Mouse (Mus musculus) cerebellum, adult 2 months (tissue): ENCODE measurements around the gene Morc4. TPM values are rescaled to one million over a fixed set of nuclear protein-coding genes. Genes with fewer than 3 reads are reported as not detected.

Source experiments
- DNase-seq, 2 experiments: peaks; one replicate each; pipeline ENCODE4 v3.0.0; 2021
- H3K27ac ChIP-seq: fragments of 200-500 bp; 2 replicates; pipeline ENCODE4 v1.5.1; 2012; ENCODE audit warnings: low read length, control low read depth, inconsistent platforms; ENCODE audit not compliant: insufficient read depth
- H3K27me3 ChIP-seq: fragments of 200-500 bp; 2 replicates; pipeline ENCODE4 v1.6.1; 2012; ENCODE audit warnings: inconsistent platforms, mild to moderate bottlenecking, low read length, moderate library complexity; ENCODE audit not compliant: control insufficient read depth, insufficient read depth
- H3K4me1 ChIP-seq: fragments of 200-500 bp; 2 replicates; pipeline ENCODE4 v1.6.1; 2011; ENCODE audit warnings: low read length; ENCODE audit not compliant: control insufficient read depth, insufficient read depth
- H3K4me3 ChIP-seq: fragments of 200-500 bp; replicated peaks from 2 replicates; pipeline ENCODE3; 2011; ENCODE audit warnings: mild to moderate bottlenecking, low read depth, low read length, control low read depth; ENCODE audit not compliant: insufficient read depth
- CTCF ChIP-seq: fragments of 200-500 bp; IDR thresholded peaks from 2 replicates; pipeline ENCODE4 v1.5.1; 2011; ENCODE audit warnings: low read depth, mild to moderate bottlenecking, control low read depth, low read length, moderate library complexity, borderline replicate concordance; ENCODE audit not compliant: insufficient read depth
- POLR2A ChIP-seq: fragments of 200-500 bp; IDR thresholded peaks from 2 replicates; pipeline ENCODE4 v1.6.1; 2011; ENCODE audit warnings: low read length, control low read depth, borderline replicate concordance; ENCODE audit not compliant: insufficient read depth
- WGBS: fragments of 180-500 bp; shearing (Covaris S2); methylation state at CpG from one replicate; pipeline ENCODE4 v1.1.7; 2018; 5-methylcytosine and 5-hydroxymethylcytosine counted together
- polyA plus RNA-seq: library from polyadenylated mRNA; depleted of rRNA; stranded (reverse); fragments of >200 nt; gene quantifications from 2 replicates; pipeline ENCODE4 v1.2.3, GENCODE M21; 2012

The Morc4 gene
- polyA plus RNA-seq, 1 experiment = 7.0 TPM

DNA sequence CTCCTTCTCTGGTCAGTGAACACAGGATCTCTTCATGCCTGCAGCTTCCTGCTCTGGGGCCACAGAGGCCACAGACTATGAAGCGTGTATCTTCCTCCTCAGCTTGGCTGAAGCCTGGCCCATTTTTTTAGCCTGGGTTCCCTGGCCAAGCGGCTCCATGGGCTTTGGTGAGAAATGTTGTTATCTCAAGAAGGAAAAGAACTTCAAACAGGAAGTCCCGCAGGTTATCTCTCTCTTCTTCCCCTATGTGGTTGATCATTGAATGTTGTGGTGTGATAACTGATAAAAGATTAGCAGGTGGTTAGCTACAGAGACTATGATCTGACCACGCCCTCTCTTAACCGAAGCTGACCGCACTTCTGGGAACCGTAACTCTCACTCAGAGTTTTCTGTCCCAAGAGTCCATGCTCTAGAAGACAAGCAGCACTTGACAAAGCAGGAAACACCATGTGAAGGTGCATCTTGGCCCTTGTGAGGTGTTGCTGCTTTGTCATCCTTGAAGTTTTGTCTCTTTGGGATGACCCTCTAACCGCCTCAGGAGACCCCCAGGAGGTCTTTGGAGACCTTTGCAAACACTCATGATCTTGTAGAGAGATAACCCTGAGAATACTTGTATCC lies 57.4 kb downstream of the Morc4 start:
- Histone ChIP-seq H3K27ac (no peak overlapping the region), H3K4me1 (peaks cover 2% of the 10 kb centered on the region), H3K27me3 (no peaks in the 10 kb centered on the region), H3K4me3 (no peak overlapping the region)
- TF ChIP-seq POLR2A = no peak
- TF ChIP-seq CTCF = no peak
- 97% methylated on average over 8 of the region's 8 CpGs for WGBS
- DNase-seq = no peak

DNA sequence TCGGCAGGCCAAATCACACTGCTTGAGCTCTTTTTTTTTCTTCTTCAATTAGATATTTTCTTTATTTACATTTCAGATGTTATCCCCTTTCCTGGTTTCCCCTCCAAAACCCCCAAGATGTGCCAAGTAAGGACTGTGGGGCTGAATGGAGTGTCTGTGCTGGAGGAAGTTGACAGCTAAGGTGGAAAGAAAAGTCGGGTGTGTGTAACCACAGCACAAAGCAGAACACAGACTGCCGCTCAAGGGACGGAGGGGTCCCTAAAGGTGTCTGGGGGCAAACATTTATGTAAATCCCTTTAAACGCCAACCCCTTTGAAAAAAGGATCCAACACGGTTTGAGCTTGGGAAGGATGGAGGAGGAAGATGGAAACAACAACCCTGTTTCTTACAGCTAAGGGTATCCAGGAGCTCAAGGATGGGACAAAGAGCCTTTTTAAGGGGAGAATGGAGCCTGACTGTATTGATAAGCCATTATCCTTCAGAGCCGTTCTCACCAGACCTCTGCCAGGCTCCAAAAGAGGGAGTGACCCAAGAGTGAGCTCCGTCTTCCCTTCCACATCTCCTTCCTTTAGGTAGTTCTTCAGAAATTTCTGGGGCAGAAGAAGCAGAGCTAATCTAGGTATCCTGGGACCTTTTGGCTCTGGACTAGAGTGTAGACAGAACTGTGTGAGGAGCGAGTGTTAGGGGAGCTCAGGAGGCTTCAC lies 58.0 kb downstream of the Morc4 start:
- H3K4me1 ChIP-seq = peaks cover 9% of the 10 kb centered on the region
- no peak overlapping the region for H3K27ac ChIP-seq
- DNase-seq = no peak
- H3K4me3 ChIP-seq = no peak overlapping the region
- 88% methylated on average over 9 of the region's 9 CpGs for WGBS
- H3K27me3 ChIP-seq = no peaks in the 10 kb centered on the region
- TF ChIP-seq POLR2A (no peak), CTCF (no peak)

DNA sequence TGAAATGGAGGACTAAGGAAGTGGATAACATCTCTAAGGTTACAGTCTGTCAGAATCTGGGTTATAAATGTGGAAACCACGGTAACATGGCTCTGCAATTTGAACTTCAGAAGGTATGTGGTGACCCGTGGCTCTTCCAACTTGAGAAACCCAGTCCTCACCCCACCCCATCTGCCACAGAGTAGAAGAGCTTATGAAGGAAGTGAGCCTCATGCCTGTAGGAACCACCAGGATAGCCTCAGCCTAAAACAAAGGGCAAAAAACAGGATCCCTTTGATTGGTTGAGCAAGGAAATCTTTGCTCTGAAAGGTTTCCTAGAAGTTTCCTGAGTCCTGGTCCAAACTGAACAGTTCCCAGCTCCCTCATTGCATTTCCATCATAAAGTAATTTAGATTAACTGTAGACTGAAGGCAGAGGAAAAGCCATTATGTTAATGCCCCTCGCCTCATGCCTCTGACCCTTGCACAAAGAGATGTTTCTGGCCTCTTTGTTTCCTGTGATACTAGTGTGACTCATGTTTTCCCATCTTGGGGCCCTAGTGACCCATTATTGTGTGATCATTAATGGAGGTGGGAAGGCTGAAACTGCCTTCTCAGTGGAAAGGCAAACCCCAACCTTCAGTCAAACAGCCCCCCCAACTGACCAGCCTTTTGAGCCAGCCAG lies 58.7 kb downstream of the Morc4 start:
- H3K4me3 ChIP-seq = no peak overlapping the region
- TF ChIP-seq CTCF (no peak), POLR2A (no peak)
- DNase-seq = no peak
- H3K27me3 ChIP-seq = no peaks in the 10 kb centered on the region
- no peak overlapping the region for H3K27ac ChIP-seq
- 85% methylated on average over 3 of the region's 3 CpGs for WGBS
- H3K4me1 ChIP-seq = peaks cover 9% of the 10 kb centered on the region

DNA sequence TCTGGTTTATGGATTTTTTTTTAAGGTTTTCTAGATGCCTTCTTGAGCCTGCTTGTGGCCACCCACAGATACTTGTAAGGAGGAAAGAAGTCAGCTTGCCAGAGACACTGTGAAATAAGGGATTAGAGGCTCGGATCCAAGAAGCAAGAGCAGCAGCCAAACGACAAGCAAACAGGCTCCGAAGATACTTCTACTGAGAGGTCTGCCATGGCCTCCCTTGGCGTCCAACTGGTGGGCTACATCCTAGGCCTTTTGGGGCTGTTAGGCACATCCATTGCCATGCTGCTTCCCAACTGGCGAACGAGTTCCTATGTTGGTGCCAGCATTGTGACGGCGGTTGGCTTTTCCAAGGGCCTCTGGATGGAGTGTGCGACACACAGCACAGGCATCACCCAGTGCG lies 63.0 kb downstream of the Morc4 start:
- WGBS = 20% methylated on average over 10 of the region's 10 CpGs
- peak; percentile 54 to 68 for DNase-seq
- Histone ChIP-seq H3K27ac (no peak overlapping the region), H3K27me3 (no peaks in the 10 kb centered on the region), H3K4me3 (no peak overlapping the region), H3K4me1 (peaks cover 9% of the 10 kb centered on the region)
- TF ChIP-seq POLR2A = no peak
- no peak for TF ChIP-seq CTCF

DNA sequence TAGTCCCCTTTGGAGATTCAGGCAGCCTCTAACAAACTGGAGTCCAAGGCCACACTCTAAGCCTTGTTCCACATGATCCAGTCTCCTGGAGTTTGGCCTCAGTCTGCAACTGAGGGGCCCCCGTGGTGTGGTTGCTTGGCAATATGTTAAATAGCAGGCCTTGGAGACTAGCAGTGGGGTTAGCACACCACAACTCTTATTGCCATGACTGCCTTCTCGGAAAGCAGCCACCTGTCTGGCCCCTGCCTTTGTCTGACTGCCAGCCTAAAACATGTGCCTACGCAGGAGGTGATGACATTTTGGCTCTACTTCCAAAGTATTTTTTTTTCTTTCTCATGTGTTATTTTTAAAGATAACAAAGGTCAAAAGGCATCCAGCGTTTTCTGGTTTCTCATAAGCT lies 63.4 kb downstream of the Morc4 start:
- DNase-seq = peak; percentile 60 to 73
- WGBS = 10% methylated on average over 4 of the region's 4 CpGs
- Histone ChIP-seq H3K27ac (peak overlapping the region; percentile 30; the same call in 1 of the 2 replicates), H3K27me3 (no peaks in the 10 kb centered on the region), H3K4me3 (no peak overlapping the region), H3K4me1 (peaks cover 9% of the 10 kb centered on the region)
- TF ChIP-seq CTCF (no peak), POLR2A (no peak)

DNA sequence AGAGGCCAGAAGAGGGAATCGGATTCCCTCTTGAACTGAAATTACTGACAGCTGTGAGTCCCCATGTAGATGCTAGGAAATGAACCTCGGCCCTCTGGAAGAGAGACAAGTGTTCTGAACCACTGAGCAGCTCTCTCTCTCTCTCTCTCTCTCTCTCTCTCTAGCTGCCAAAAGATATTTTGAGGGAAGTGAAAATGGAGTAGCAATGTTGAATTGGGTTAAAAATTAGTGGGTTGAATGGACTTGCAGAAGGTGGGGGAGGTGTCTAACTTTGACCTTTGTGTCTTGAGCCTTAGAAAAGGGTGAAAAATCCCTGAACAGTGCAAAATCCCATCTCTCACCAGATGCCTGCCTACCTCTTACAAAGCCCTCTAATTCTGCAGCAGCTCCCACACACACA lies 64.1 kb downstream of the Morc4 start:
- TF ChIP-seq CTCF (no peak), POLR2A (no peak)
- 51% methylated on average over 2 of the region's 2 CpGs for WGBS
- DNase-seq = no peak
- H3K27me3 ChIP-seq = no peaks in the 10 kb centered on the region
- no peak overlapping the region for H3K4me3 ChIP-seq
- H3K27ac ChIP-seq = no peak overlapping the region
- H3K4me1 ChIP-seq = peaks cover 9% of the 10 kb centered on the region

DNA sequence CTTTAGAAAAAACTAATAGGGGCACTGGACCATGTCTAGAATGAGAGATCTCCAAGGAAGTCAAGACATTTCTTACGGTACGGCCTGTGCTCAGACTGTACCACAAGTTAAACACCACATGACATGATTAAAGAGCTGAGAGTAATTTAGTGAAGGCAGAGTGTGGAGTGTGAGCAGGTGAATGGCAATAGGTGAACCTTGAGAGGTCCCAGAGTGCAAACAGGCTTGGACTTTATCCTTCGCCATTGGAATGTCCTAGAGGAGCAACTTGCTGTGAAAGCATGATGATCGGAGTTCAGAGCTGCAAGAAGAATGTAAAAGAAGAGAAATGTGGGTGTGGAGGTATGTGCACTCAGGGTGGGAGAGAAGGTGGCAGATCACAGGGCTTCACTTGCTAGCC lies 65.6 kb downstream of the Morc4 start:
- DNase-seq = no peak
- H3K4me3 ChIP-seq = no peak overlapping the region
- H3K27me3 ChIP-seq = no peaks in the 10 kb centered on the region

DNA sequence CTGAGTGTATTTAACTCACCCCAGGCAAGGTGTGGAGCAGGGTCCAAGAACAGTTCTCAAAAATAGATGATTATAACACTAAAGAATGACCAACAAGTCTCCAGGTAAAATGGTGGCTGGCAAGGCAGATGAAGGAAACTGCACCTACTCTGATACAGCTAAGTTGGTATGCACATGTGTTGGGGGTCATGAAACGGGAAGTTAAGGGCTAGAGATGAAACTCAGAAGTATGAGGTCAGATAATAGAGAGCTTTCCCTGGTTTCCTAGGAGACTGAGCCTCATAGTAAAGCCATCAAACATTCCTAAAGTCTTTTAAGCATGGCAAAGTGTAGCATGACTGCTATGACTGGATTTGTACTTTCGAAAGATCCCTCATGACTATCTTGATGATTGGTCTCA lies 68.4 kb downstream of the Morc4 start:
- Histone ChIP-seq H3K4me3 (no peak overlapping the region), H3K27ac (no peak overlapping the region), H3K4me1 (no peaks in the 10 kb centered on the region; the same call in 1 of the 2 replicates), H3K27me3 (no peaks in the 10 kb centered on the region)
- DNase-seq = no peak
- WGBS = 91% methylated on average over 2 of the region's 2 CpGs
- TF ChIP-seq CTCF = no peak
- TF ChIP-seq POLR2A = no peak

More for the DNA sequence above, 65.6 kb downstream of the Morc4 start:
- peaks cover 9% of the 10 kb centered on the region for H3K4me1 ChIP-seq
- no peak overlapping the region for H3K27ac ChIP-seq
- 95% methylated on average over 4 of the region's 4 CpGs for WGBS
- TF ChIP-seq CTCF = no peak
- no peak for TF ChIP-seq POLR2A
